Mouse (Mus musculus) cerebellum, postnatal 4 days (tissue): ENCODE data around the gene Psmc5.
"Not testable (repeated sequence)": the region's sequence is repeated elsewhere in the genome, so short reads cannot be mapped to it uniquely, and the experiment has no call there.

ENCODE experiments used
- DNase-seq, 2 experiments: peaks; one replicate each; pipeline ENCODE4 v3.0.0; 2022; ENCODE audit warnings: low spot score in 2 of 2, mixed read lengths in 1 of 2

Gene Psmc5

GRCm38 (mm10) chr11:106255685-106256451 lies at the start of gene Psmc5, which contains the start of gene Ftsj3:
Psmc5 (plus strand) TSS chr11:106256154.
Ftsj3 (minus strand) TSS chr11:106256079.
- DNase-seq, result peak; percentile 96 to 98

- DNase-seq, result no peak
Measured at GRCm38 (mm10) chr11:106212771-106213170, 43.2 kb upstream of the Psmc5 start.

GRCm38 (mm10) chr11:106214856-106215255 lies 41.1 kb upstream of the Psmc5 start:
- no peak for DNase-seq

- DNase-seq, result no peak
Measured at GRCm38 (mm10) chr11:106215450-106215859, 40.5 kb upstream of the Psmc5 start.

GRCm38 (mm10) chr11:106215927-106216729 lies 39.8 kb upstream of the Psmc5 start, which contains the start of gene Ccdc47:
Ccdc47 (minus strand) TSS chr11:106216344.
- DNase-seq, result peak; percentile 90 to 96

GRCm38 (mm10) chr11:106216730-106217490 lies 39.0 kb upstream of the Psmc5 start, which contains the start of gene Ddx42:
Ddx42 (plus strand) TSS chr11:106216926.
- DNase-seq, result peak; percentile 75 to 89

GRCm38 (mm10) chr11:106220603-106221002 lies 35.4 kb upstream of the Psmc5 start:
- no peak for DNase-seq

GRCm38 (mm10) chr11:106233978-106234377 lies 22.0 kb upstream of the Psmc5 start:
- not testable (repeated sequence) for DNase-seq

GRCm38 (mm10) chr11:106246834-106247233 lies 9.1 kb upstream of the Psmc5 start:
- no peak for DNase-seq

GRCm38 (mm10) chr11:106249326-106249725 lies 6.6 kb upstream of the Psmc5 start:
- no peak for DNase-seq

- no peak for DNase-seq
Measured at GRCm38 (mm10) chr11:106254767-106255166, 1.2 kb upstream of the Psmc5 start.

- DNase-seq, result no peak
Measured at GRCm38 (mm10) chr11:106255174-106255573, 780 bp upstream of the Psmc5 start.

GRCm38 (mm10) chr11:106256775-106257174 lies 821 bp downstream of the Psmc5 start:
- no peak for DNase-seq

GRCm38 (mm10) chr11:106260826-106261450 lies 5.0 kb downstream of the Psmc5 start:
- DNase-seq, result no peak

- DNase-seq, result no peak
Measured at GRCm38 (mm10) chr11:106263963-106264362, 8.0 kb downstream of the Psmc5 start.

- DNase-seq, result no peak
Measured at GRCm38 (mm10) chr11:106264988-106265387, 9.0 kb downstream of the Psmc5 start.

GRCm38 (mm10) chr11:106265570-106265969 lies 9.6 kb downstream of the Psmc5 start:
- DNase-seq, result no peak

GRCm38 (mm10) chr11:106266431-106266830 lies 10.5 kb downstream of the Psmc5 start:
- DNase-seq, result no peak

GRCm38 (mm10) chr11:106267311-106267852 lies 11.4 kb downstream of the Psmc5 start:
- peak in 1 of 2 experiments; percentile 54 for DNase-seq

- no peak for DNase-seq
Measured at GRCm38 (mm10) chr11:106267871-106268270, 11.9 kb downstream of the Psmc5 start.
